Mouse (Mus musculus) ES-CJ7 (cell line): ENCODE results near the gene Fv1.

Experiments
- DNase-seq: peaks from one replicate; pipeline ENCODE4 v3.0.0; 2011; ENCODE audit warnings: low read depth, low spot score

Fv1 gene

GRCm38 (mm10) chr4:147884138-147884537 is 15.4 kb downstream of the Fv1 start:
- DNase-seq, result no peak

- DNase-seq, result no peak
Observed at GRCm38 (mm10) chr4:147886158-147886557, 17.4 kb downstream of the Fv1 start.

GRCm38 (mm10) chr4:147887277-147887676 is 18.5 kb downstream of the Fv1 start:
- no peak for DNase-seq

- DNase-seq, result no peak
Observed at GRCm38 (mm10) chr4:147888237-147888636, 19.5 kb downstream of the Fv1 start.

- no peak for DNase-seq
Observed at GRCm38 (mm10) chr4:147890341-147890740, 21.6 kb downstream of the Fv1 start.

- DNase-seq, result no peak
Observed at GRCm38 (mm10) chr4:147895815-147896330, 27.1 kb downstream of the Fv1 start.

GRCm38 (mm10) chr4:147896411-147896810 is 27.6 kb downstream of the Fv1 start:
- DNase-seq, result no peak

- no peak for DNase-seq
Observed at GRCm38 (mm10) chr4:147897348-147897747, 28.6 kb downstream of the Fv1 start.

- DNase-seq, result no peak
Observed at GRCm38 (mm10) chr4:147900452-147900851, 31.7 kb downstream of the Fv1 start.

- no peak for DNase-seq
Observed at GRCm38 (mm10) chr4:147902906-147903500, 34.2 kb downstream of the Fv1 start.

- no peak for DNase-seq
Observed at GRCm38 (mm10) chr4:147903601-147904000, 34.8 kb downstream of the Fv1 start.

- peak; percentile 89 for DNase-seq
Observed at GRCm38 (mm10) chr4:147904313-147905089, 35.7 kb downstream of the Fv1 start, which contains the start of gene Mfn2. TSS of gene Mfn2 (minus strand) at chr4:147904704.

GRCm38 (mm10) chr4:147905090-147905659 is 36.4 kb downstream of the Fv1 start:
- no peak for DNase-seq

- DNase-seq, result no peak
Observed at GRCm38 (mm10) chr4:147906230-147906629, 37.5 kb downstream of the Fv1 start.

- no peak for DNase-seq
Observed at GRCm38 (mm10) chr4:147909486-147909885, 40.7 kb downstream of the Fv1 start.

GRCm38 (mm10) chr4:147918459-147919121 is 49.8 kb downstream of the Fv1 start:
- peak; percentile 74 for DNase-seq
